In genomic region chr17:80156905-80157304, GRCm38 (mm10) we compare ENCODE assay signal across 22 mouse cellular contexts. TPM values are rescaled to one million over a fixed set of nuclear protein-coding genes. Genes with fewer than 3 reads are reported as not detected.
"Had no signal": no experiment of that assay in that cellular context is flagged by ENCODE, and none has a peak within 500 bp of the region (broad histone marks: within the 10 kb centered on the region; RNA-seq: fewer than 3 reads in every experiment).

No protein-coding gene starts in this region.

- H3K4me2 ChIP-seq: liver, embryonic 15.5 days; lung, embryonic 15.5 days; midbrain, embryonic 11.5 days; midbrain, embryonic 13.5 days; midbrain, embryonic 15.5 days; neural tube, embryonic 12.5 days; stomach, embryonic 15.5 days had no signal

- ATAC-seq: liver, postnatal 0 days; lung, postnatal 0 days; midbrain, embryonic 13.5 days; midbrain, embryonic 15.5 days had no signal

- H3K27ac ChIP-seq: liver, embryonic 15.5 days; lung, embryonic 15.5 days; macrophage; midbrain, embryonic 13.5 days; midbrain, embryonic 15.5 days; neural tube, embryonic 12.5 days; stomach, embryonic 15.5 days; stomach, postnatal 0 days had no signal

- H3K4me3 ChIP-seq: liver, embryonic 15.5 days; lung, embryonic 15.5 days; megakaryocyte, embryonic 14.5 days; midbrain, embryonic 13.5 days; midbrain, embryonic 15.5 days; neural tube, embryonic 12.5 days; stomach, embryonic 15.5 days had no signal

- DNase-seq: liver, postnatal 0 days; lung, adult 2 months; lung, postnatal 14 days; lung, postnatal 36 days; right cerebral cortex, postnatal 14 days; thymus, postnatal 36 days had no signal

- H3K4me1 ChIP-seq: megakaryocyte, embryonic 14.5 days; midbrain, embryonic 13.5 days; midbrain, embryonic 15.5 days; neural tube, embryonic 12.5 days; stomach, embryonic 15.5 days had no signal

- H3K9me3 ChIP-seq: liver, embryonic 15.5 days; lung, embryonic 15.5 days; megakaryocyte, embryonic 14.5 days; midbrain, embryonic 13.5 days; midbrain, embryonic 15.5 days; neural tube, embryonic 12.5 days; stomach, embryonic 15.5 days had no signal

- H3K9ac ChIP-seq: liver, embryonic 15.5 days; liver, postnatal 0 days; lung, embryonic 15.5 days; midbrain, embryonic 13.5 days; midbrain, embryonic 15.5 days; neural tube, embryonic 12.5 days; stomach, embryonic 15.5 days had no signal

- H3K36me3 ChIP-seq: liver, embryonic 15.5 days; lung, embryonic 15.5 days; midbrain, embryonic 13.5 days; midbrain, embryonic 15.5 days; neural tube, embryonic 12.5 days; stomach, embryonic 15.5 days had no signal

- H3K27me3 ChIP-seq: liver, embryonic 15.5 days; lung, embryonic 15.5 days; midbrain, embryonic 13.5 days; midbrain, embryonic 15.5 days; neural tube, embryonic 12.5 days; stomach, embryonic 15.5 days had no signal

RNA-seq across cellular contexts. Expression of gene Ttc39d, which starts 50.4 kb away (rescaled TPM):
- total RNA-seq: megakaryocyte progenitor cell, adult 5-6 weeks; monocyte, adult 5-6 weeks; neutrophil, adult 5-6 weeks had no signal
- polyA plus RNA-seq: liver, embryonic 15.5 days; liver, postnatal 0 days; macrophage; midbrain, embryonic 11.5 days; neural tube, embryonic 12.5 days; spleen, adult 2 months; urinary bladder, adult 2 months had no signal
